In genomic region chr17:26114061-26114460, GRCm38 (mm10) we compare ENCODE assay signal across 8 mouse cellular contexts. TPM values are rescaled to one million over a fixed set of nuclear protein-coding genes. Genes with fewer than 3 reads are reported as not detected.
DNase-seq lines count a peak whose midpoint lies in the region; ATAC-seq and TF ChIP-seq lines count a peak whose summit lies in the region.

No protein-coding gene starts in this region.

- TF ChIP-seq POLR2A in cerebellum, adult 2 months (IDR thresholded peaks at IDR 0.05; ENCODE audit: borderline replicate concordance, insufficient read depth, low read length): no peak

- H3K9ac ChIP-seq in ES-E14 (ENCODE audit: insufficient read depth, low read depth, low read length, poor library complexity, severe bottlenecking): peak overlapping the region; percentile 87
- peak overlapping the region; percentile 94 for H3K9ac ChIP-seq in hindbrain, embryonic 16.5 days (ENCODE audit: low read depth, low read length)
- H3K9ac ChIP-seq in liver, embryonic 15.5 days: peak overlapping the region; percentile 63; the same call in 1 of the 2 replicates

- 8% methylated on average over 8 of the region's 8 CpGs for WGBS in cerebellum, adult 2 months
- WGBS in hindbrain, embryonic 16.5 days: 9% methylated on average over 8 of the region's 8 CpGs
- WGBS in liver, embryonic 15.5 days (ENCODE audit: insufficient replicate concordance): 12% methylated on average over 8 of the region's 8 CpGs

- H3K4me3 ChIP-seq in cerebellum, adult 2 months (replicated peaks; ENCODE audit: insufficient read depth, low read depth, low read length): peak overlapping the region; percentile 92
- peak overlapping the region; percentile 76 to 81 for H3K4me3 ChIP-seq in ES-E14 (ENCODE audit: insufficient read depth in 1 of 2, low read depth in 1 of 2, low read length in 2 of 2, poor library complexity in 1 of 2, severe bottlenecking in 1 of 2)
- peak overlapping the region; percentile 71 for H3K4me3 ChIP-seq in hindbrain, embryonic 16.5 days (ENCODE audit: low read length)
- H3K4me3 ChIP-seq in liver, embryonic 15.5 days (replicated peaks): peak overlapping the region; percentile 70

- H3K27ac ChIP-seq in cerebellum, adult 2 months (ENCODE audit: insufficient read depth, low read length): peak overlapping the region; percentile 87
- H3K27ac ChIP-seq in ES-E14 (ENCODE audit: insufficient read depth, low read depth, low read length, poor library complexity, severe bottlenecking): peak overlapping the region; percentile 83; the same call in 1 of the 2 replicates
- no peak overlapping the region for H3K27ac ChIP-seq in hindbrain, embryonic 16.5 days (ENCODE audit: low read depth, low read length)
- no peak overlapping the region for H3K27ac ChIP-seq in liver, embryonic 15.5 days (replicated peaks)

- no peak for DNase-seq in cerebellum, adult 2 months
- DNase-seq in cerebellum, adult 9-11 months: no peak
- no peak for DNase-seq in ES-E14 (ENCODE audit: low read depth, low spot score)
- DNase-seq in right cerebral cortex, postnatal 25 days: no peak
- no peak for DNase-seq in layer of hippocampus, adult 11-12 months (ENCODE audit: low spot score)
- no peak for DNase-seq in frontal cortex, postnatal 25 days (ENCODE audit: low spot score in 2 of 2)

- peak overlapping the region; percentile 90 for H3K4me2 ChIP-seq in hindbrain, embryonic 16.5 days (ENCODE audit: low read length)
- peak overlapping the region; percentile 86 for H3K4me2 ChIP-seq in liver, embryonic 15.5 days

- H3K9me3 ChIP-seq in ES-E14 (ENCODE audit: control insufficient read depth, insufficient read depth, low read depth, low read length): no peaks in the 10 kb centered on the region
- no peaks in the 10 kb centered on the region for H3K9me3 ChIP-seq in hindbrain, embryonic 16.5 days (ENCODE audit: control insufficient read depth, low read length)
- H3K9me3 ChIP-seq in liver, embryonic 15.5 days (replicated peaks): no peaks in the 10 kb centered on the region

- no peaks in the 10 kb centered on the region for H3K27me3 ChIP-seq in cerebellum, adult 2 months (ENCODE audit: control insufficient read depth, insufficient read depth, low read length)
- H3K27me3 ChIP-seq in hindbrain, embryonic 16.5 days (replicated peaks; ENCODE audit: control insufficient read depth, insufficient read depth, low read length): peaks cover 34% of the 10 kb centered on the region
- peaks cover 95% of the 10 kb centered on the region for H3K27me3 ChIP-seq in liver, embryonic 15.5 days

- peaks cover 21% of the 10 kb centered on the region for H3K36me3 ChIP-seq in ES-E14 (ENCODE audit: control insufficient read depth, insufficient read depth, low read length, poor library complexity, severe bottlenecking)
- no peaks in the 10 kb centered on the region for H3K36me3 ChIP-seq in hindbrain, embryonic 16.5 days (ENCODE audit: control insufficient read depth, insufficient read depth, low read length)
- H3K36me3 ChIP-seq in liver, embryonic 15.5 days (replicated peaks): no peaks in the 10 kb centered on the region

- no peaks in the 10 kb centered on the region for H3K4me1 ChIP-seq in cerebellum, adult 2 months (ENCODE audit: control insufficient read depth, insufficient read depth, low read length)
- H3K4me1 ChIP-seq in ES-E14 (ENCODE audit: control insufficient read depth in 2 of 2, insufficient read depth in 2 of 2, low read length in 2 of 2, poor library complexity in 1 of 2): peaks cover 7 to 23% of the 10 kb centered on the region in 2 experiments
- peaks cover 9% of the 10 kb centered on the region for H3K4me1 ChIP-seq in hindbrain, embryonic 16.5 days (ENCODE audit: control insufficient read depth, insufficient read depth, low read depth, low read length)
- peaks cover 34% of the 10 kb centered on the region for H3K4me1 ChIP-seq in liver, embryonic 15.5 days (replicated peaks)

- TF ChIP-seq CTCF in cerebellum, adult 2 months (IDR thresholded peaks at IDR 0.05; ENCODE audit: borderline replicate concordance, insufficient read depth, low read depth, low read length): no peak

- no peak for ATAC-seq in hindbrain, embryonic 16.5 days
- no peak for ATAC-seq in liver, embryonic 15.5 days (ENCODE audit: insufficient read depth)

- in situ Hi-C loops in ES-E14 (cut with MboI; ENCODE audit: low sequenced_read_pairs in 2 of 2, unreplicated experiment in 2 of 2): no loop called here

TF ChIP-seq in ES-E14, 5 proteins besides CTCF, POLR2A, EP300 and RAD21:
- TF ChIP-seq CHD2 (IDR thresholded peaks at IDR 0.05; ENCODE audit: low read depth, low read length): no peak
- TF ChIP-seq ZNF384 (IDR thresholded peaks at IDR 0.05; ENCODE audit: low read depth, low read length): no peak
- TF ChIP-seq MAFK (IDR thresholded peaks at IDR 0.05; ENCODE audit: insufficient read depth, low read depth, low read length): no peak
- TF ChIP-seq ZC3H11A (IDR thresholded peaks at IDR 0.05; ENCODE audit: borderline replicate concordance, low read depth, low read length): no peak
- TF ChIP-seq HCFC1 (IDR thresholded peaks at IDR 0.05; ENCODE audit: borderline replicate concordance, insufficient read depth, low read length): no peak
TF ChIP-seq in ES-E14: peak in this region for 0.

RNA-seq across cellular contexts. Expression of gene Tmem8, which starts 1.0 kb away (rescaled TPM):
- 41.0 and 48.2 TPM in 2 replicates for polyA plus RNA-seq in cerebellum, adult 2 months (2012; rRNA removed)
- 22.3 and 28.5 TPM in 2 replicates for total RNA-seq in ES-E14 (2012; rRNA removed)
- 4.0 and 4.2 TPM in 2 replicates for polyA plus RNA-seq in hindbrain, embryonic 16.5 days (2015; fragmentation: Nextera tagmentation; extraction: Ambion mirVana)
- polyA plus RNA-seq in liver, embryonic 15.5 days (2015; fragmentation: Nextera tagmentation; extraction: Ambion mirVana): 1.5 and 1.7 TPM in 2 replicates

RNA-seq across cellular contexts. Expression of gene Mrpl28, which starts 9.2 kb away (rescaled TPM):
- 114 and 118 TPM in 2 replicates for polyA plus RNA-seq in cerebellum, adult 2 months (2012; rRNA removed)
- total RNA-seq in ES-E14 (2012; rRNA removed): 154 and 156 TPM in 2 replicates
- 188 and 195 TPM in 2 replicates for polyA plus RNA-seq in hindbrain, embryonic 16.5 days (2015; fragmentation: Nextera tagmentation; extraction: Ambion mirVana)
- 120 and 124 TPM in 2 replicates for polyA plus RNA-seq in liver, embryonic 15.5 days (2015; fragmentation: Nextera tagmentation; extraction: Ambion mirVana)

RNA-seq across cellular contexts. Expression of gene Nme4, which starts 18.7 kb away (rescaled TPM):
- 6.2 and 6.7 TPM in 2 replicates for polyA plus RNA-seq in cerebellum, adult 2 months (2012; rRNA removed)
- 96.4 and 133 TPM in 2 replicates for total RNA-seq in ES-E14 (2012; rRNA removed)
- polyA plus RNA-seq in hindbrain, embryonic 16.5 days (2015; fragmentation: Nextera tagmentation; extraction: Ambion mirVana): 22.9 and 23.2 TPM in 2 replicates
- polyA plus RNA-seq in liver, embryonic 15.5 days (2015; fragmentation: Nextera tagmentation; extraction: Ambion mirVana): 34.6 and 35.5 TPM in 2 replicates

RNA-seq across cellular contexts. Expression of gene Decr2, which starts 23.9 kb away (rescaled TPM):
- 39.5 and 41.3 TPM in 2 replicates for polyA plus RNA-seq in cerebellum, adult 2 months (2012; rRNA removed)
- total RNA-seq in ES-E14 (2012; rRNA removed): 12.6 and 15.2 TPM in 2 replicates
- polyA plus RNA-seq in hindbrain, embryonic 16.5 days (2015; fragmentation: Nextera tagmentation; extraction: Ambion mirVana): 45.6 and 45.7 TPM in 2 replicates
- polyA plus RNA-seq in liver, embryonic 15.5 days (2015; fragmentation: Nextera tagmentation; extraction: Ambion mirVana): 14.7 and 17.2 TPM in 2 replicates

RNA-seq across cellular contexts. Expression of gene Axin1, which starts 24.4 kb away (rescaled TPM):
- 21.3 and 22.8 TPM in 2 replicates for polyA plus RNA-seq in cerebellum, adult 2 months (2012; rRNA removed)
- total RNA-seq in ES-E14 (2012; rRNA removed): 33.6 and 38.9 TPM in 2 replicates
- 6.2 and 7.1 TPM in 2 replicates for polyA plus RNA-seq in hindbrain, embryonic 16.5 days (2015; fragmentation: Nextera tagmentation; extraction: Ambion mirVana)
- 7.1 and 9.1 TPM in 2 replicates for polyA plus RNA-seq in liver, embryonic 15.5 days (2015; fragmentation: Nextera tagmentation; extraction: Ambion mirVana)

Comparison
In these comparisons a context has a peak if more than half of its experiments do, and no peak if none do; other contexts are left out.
1. H3K27ac ChIP-seq: peak in cerebellum, adult 2 months (single experiment) and ES-E14 (single experiment); none in hindbrain, embryonic 16.5 days (single experiment) and liver, embryonic 15.5 days (single experiment).
2. Peak in every context shown above with its lines, with median percentiles within 50 percentile points of each other: H3K4me3 ChIP-seq and H3K9ac ChIP-seq.